Mouse (Mus musculus): Measurements from ENCODE around the gene Wdfy1.

- TF ChIP-seq POLR2A (IDR thresholded peaks at IDR 0.05; ENCODE audit: insufficient read depth, low read depth, low read length): no peak
- no peak for TF ChIP-seq CTCF (IDR thresholded peaks at IDR 0.05)
- TF ChIP-seq EP300 (IDR thresholded peaks at IDR 0.05; ENCODE audit: insufficient read depth, low read depth, low read length): no peak
These were observed 97.7 kb downstream of the Wdfy1 start for GRCm38 (mm10) chr1:79678117-79678684.

Data from heart, adult 2 months (tissue).